Mouse (Mus musculus): ENCODE results near the gene Samd11. TPM values are rescaled to one million over a fixed set of nuclear protein-coding genes. Genes with fewer than 3 reads are reported as not detected.

The Samd11 gene
- 77.5 and 112 TPM in 2 replicates for polyA plus RNA-seq (2012; ENCODE audit: low replicate concordance)

GRCm38 (mm10) chr4:156255078-156255839, at the start of gene Samd11:
Gene Samd11 (minus strand): TSS chr4:156255657.

DNA sequence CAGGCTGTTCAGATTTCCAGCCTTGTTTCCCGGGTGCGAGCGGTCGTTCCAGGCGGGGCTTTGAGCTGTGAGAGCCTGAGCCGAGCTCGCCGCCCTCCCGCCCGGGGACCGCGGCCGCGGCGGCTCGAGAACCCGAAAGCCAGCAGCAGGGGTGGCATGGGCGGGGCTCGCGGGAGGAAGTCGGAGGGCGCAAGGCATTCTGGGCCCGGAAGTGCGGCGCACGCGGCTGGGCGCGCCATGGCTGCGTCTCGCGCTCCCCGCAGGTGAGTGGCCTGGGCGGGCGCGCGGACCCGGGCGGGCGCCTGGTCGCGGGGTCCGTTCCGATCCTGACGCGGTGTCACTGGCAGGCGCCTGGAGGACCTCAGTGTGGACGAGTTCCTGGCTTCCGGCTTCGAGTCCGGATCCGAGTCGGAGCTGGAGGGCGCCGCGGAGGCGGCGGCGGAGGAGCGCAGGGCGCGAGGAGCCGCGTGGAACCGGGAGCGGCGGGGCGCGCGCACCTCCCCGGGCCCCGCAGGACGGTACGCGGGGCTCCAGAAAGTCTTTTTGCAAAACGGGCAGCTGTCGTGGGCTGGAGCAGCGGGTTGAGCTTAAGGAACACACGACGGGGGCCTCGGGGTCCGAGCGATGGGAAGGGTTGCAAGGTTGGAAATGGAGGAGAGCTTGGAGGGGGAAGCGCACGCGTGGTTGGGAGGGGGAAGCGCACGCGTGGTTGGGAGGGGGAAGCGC, 19.5 kb downstream of the Samd11 start, which contains the start of gene Noc2l:
Gene Noc2l (plus strand): TSS at position 203 of the 726 bp plus-strand sequence.

GRCm38 (mm10) chr4:156234701-156235213, 20.7 kb downstream of the Samd11 start, which contains the start of gene Plekhn1:
Gene Plekhn1 (minus strand): TSS chr4:156234857.

DNA sequence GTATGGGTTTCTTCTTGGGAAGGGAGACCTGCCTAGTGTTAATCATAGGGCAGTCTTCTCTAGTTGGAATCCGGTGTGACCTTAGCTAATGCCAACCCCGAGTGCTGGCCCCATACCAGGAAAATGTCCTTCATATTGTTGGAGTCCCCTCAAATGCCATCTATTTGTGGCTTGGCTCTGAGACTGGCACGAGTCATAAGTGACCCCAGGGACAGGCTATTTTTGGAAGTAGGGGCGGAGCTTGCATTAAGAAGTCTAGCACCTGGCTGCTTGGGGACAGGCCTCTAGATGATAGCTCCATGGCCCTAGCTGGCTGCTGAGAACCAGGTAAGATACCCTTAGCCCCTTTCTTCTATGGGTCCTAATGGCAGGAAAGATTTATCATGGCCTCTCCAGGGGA, 39.8 kb downstream of the Samd11 start, which contains the start of gene Perm1:
Gene Perm1 (plus strand): TSS at position 220 of the 400 bp plus-strand sequence.

DNA sequence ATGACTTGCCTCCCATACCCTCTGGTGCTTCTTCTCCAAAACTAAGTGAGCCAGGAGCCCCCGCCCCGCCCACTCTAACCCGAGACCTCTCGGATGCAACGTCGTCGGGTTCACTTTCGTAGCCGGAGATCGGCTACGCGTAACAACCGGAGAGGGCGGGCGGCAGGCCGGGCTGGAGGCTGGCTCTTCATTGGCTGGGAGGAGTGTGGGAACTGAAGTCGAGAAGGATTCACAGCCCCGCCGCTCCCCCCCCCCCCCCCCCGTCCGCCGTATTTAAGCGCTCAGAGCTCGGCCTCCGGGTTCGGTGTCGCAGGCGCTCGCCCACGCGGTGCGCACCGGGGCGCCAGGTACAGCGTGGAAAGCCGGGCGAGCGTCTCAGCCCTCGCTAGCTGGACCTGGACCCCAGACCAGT, 52.5 kb downstream of the Samd11 start, which contains the start of gene AW011738:
Gene AW011738 (plus strand): TSS at position 304 of the 412 bp plus-strand sequence.

DNA sequence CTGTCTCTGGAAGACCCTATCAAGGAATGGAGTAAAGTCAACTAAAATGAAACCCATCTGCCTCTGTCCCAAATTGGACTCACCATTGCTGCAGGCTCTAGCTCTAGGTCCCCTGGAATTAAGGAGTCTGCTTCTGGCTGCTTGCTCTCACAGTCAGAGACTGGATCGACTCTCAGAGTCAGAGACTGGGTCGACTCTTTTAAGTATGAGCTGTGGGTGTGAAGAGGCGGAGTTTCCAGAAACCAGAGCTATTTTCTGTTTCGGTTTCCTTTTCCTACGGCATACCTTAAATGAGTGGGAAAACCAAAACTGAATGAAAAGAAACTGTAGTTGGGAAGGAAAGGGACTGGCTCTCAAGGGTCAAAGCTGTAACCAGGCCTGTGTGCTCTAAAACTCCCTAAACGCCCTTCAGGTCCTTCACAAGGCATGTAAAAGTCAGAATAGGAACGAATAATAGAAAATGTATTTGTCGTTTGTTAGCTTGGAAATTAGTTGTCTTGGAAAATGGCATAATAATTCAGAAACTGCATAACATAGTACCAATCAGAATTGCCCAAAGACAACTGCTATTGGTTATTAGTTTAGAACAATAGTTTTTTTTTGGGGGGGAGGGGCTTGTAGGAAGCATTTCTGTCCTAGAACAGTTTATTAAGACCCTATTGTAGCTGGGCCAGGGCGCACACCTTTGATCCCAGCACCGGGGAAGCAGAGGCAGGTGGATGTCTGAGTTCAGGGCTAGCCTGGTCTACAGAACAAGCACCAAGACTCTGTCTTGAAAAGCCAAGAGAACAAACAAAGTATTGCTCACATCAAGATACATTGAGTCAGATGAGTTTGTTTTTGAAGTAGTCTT, 54.6 kb downstream of the Samd11 start, which contains the start of gene Isg15:
Gene Isg15 (minus strand): TSS at position 196 of the 853 bp plus-strand sequence.

GRCm38 (mm10) chr4:156197131-156197828, 58.2 kb downstream of the Samd11 start, which contains the start of gene Agrn:
Gene Agrn (minus strand): TSS chr4:156197488.

Other genes with a start within 250 kb of the Samd11 start
- 3.1 and 8.5 TPM in 2 replicates for gene Tnfrsf4, start 241.8 kb downstream of the Samd11 start, polyA plus RNA-seq (2012; ENCODE audit: low replicate concordance)
- 5.5 and 8.2 TPM in 2 replicates for gene Tnfrsf18, start 229.5 kb downstream of the Samd11 start, polyA plus RNA-seq (2012; ENCODE audit: low replicate concordance)
- gene Ttll10, start 196.2 kb downstream of the Samd11 start, polyA plus RNA-seq (2012; ENCODE audit: low replicate concordance): not detected in 2 replicates
- 8.2 and 26.6 TPM in 2 replicates for gene 9430015G10Rik, start 145.7 kb downstream of the Samd11 start, polyA plus RNA-seq (2012; ENCODE audit: low replicate concordance)
- 1.0 and 1.2 TPM in 2 replicates for gene Rnf223, start 125.1 kb downstream of the Samd11 start, polyA plus RNA-seq (2012; ENCODE audit: low replicate concordance)
- gene Agrn, start 58.2 kb downstream of the Samd11 start, polyA plus RNA-seq (2012; ENCODE audit: low replicate concordance): 28.6 and 35.7 TPM in 2 replicates
- gene Isg15, start 54.8 kb downstream of the Samd11 start, polyA plus RNA-seq (2012; ENCODE audit: low replicate concordance): 23.8 and 56.3 TPM in 2 replicates
- gene AW011738, start 52.4 kb downstream of the Samd11 start, polyA plus RNA-seq (2012; ENCODE audit: low replicate concordance): 38.6 and 49.2 TPM in 2 replicates
- 0.10 and 0.31 TPM in 2 replicates for gene Perm1, start 39.8 kb downstream of the Samd11 start, polyA plus RNA-seq (2012; ENCODE audit: low replicate concordance)
- gene Plekhn1, start 20.8 kb downstream of the Samd11 start, polyA plus RNA-seq (2012; ENCODE audit: low replicate concordance): 11.3 and 24.2 TPM in 2 replicates
- 46.6 and 55.0 TPM in 2 replicates for gene Noc2l, start 19.6 kb downstream of the Samd11 start, polyA plus RNA-seq (2012; ENCODE audit: low replicate concordance)
- gene Vmn2r-ps159, start 75.4 kb upstream of the Samd11 start, polyA plus RNA-seq (2012; ENCODE audit: low replicate concordance): not detected in 2 replicates